Mouse (Mus musculus): Measurements from ENCODE around the gene Tesmin. TPM values are rescaled to one million over a fixed set of nuclear protein-coding genes. Genes with fewer than 3 reads are reported as not detected.

Tesmin gene
- total RNA-seq, 2 experiments from 2014 or later: 1.1 to 1.7 TPM

GRCm38 (mm10) chr19:3436840-3437239 lies 48.2 kb downstream of the Tesmin start:
- ATAC-seq (replicated peaks; ENCODE audit: poor library complexity): peak; percentile 83

GRCm38 (mm10) chr19:3437980-3438379 lies 49.3 kb downstream of the Tesmin start:
- no peak for ATAC-seq (replicated peaks; ENCODE audit: poor library complexity)

GRCm38 (mm10) chr19:3440667-3441066 lies 52.0 kb downstream of the Tesmin start:
- no peak for ATAC-seq (replicated peaks; ENCODE audit: poor library complexity)

GRCm38 (mm10) chr19:3441092-3441491 lies 52.4 kb downstream of the Tesmin start:
- no peak; the same call in 1 of the 2 replicates for ATAC-seq (replicated peaks; ENCODE audit: poor library complexity)

GRCm38 (mm10) chr19:3447348-3447747 lies 58.7 kb downstream of the Tesmin start:
- no peak for ATAC-seq (replicated peaks; ENCODE audit: poor library complexity)

GRCm38 (mm10) chr19:3449248-3449647 lies 60.6 kb downstream of the Tesmin start:
- ATAC-seq (replicated peaks; ENCODE audit: poor library complexity): no peak

GRCm38 (mm10) chr19:3450714-3451113 lies 62.1 kb downstream of the Tesmin start:
- no peak for ATAC-seq (replicated peaks; ENCODE audit: poor library complexity)

- peak; percentile 79 for ATAC-seq (replicated peaks; ENCODE audit: poor library complexity)
Measured at GRCm38 (mm10) chr19:3451170-3451569, 62.5 kb downstream of the Tesmin start.

- ATAC-seq (replicated peaks; ENCODE audit: poor library complexity): peak; percentile 47
Measured at GRCm38 (mm10) chr19:3451649-3452048, 63.0 kb downstream of the Tesmin start.

Other genes starting within 250 kb of the Tesmin start
- gene Mrpl21, start 106.0 kb upstream of the Tesmin start, total RNA-seq (2015): 106 and 119 TPM in 2 replicates
- 88.8 and 102 TPM in 2 replicates for gene Mrpl21, start 106.0 kb upstream of the Tesmin start, total RNA-seq (2017)
- gene Ighmbp2, start 105.8 kb upstream of the Tesmin start, total RNA-seq (2015): 2.6 and 3.0 TPM in 2 replicates
- 7.2 and 8.1 TPM in 2 replicates for gene Ighmbp2, start 105.8 kb upstream of the Tesmin start, total RNA-seq (2017)
- 39.8 and 45.7 TPM in 2 replicates for gene Cpt1a, start 66.5 kb upstream of the Tesmin start, total RNA-seq (2015)
- 30.7 and 34.1 TPM in 2 replicates for gene Cpt1a, start 66.5 kb upstream of the Tesmin start, total RNA-seq (2017)
- gene Gal, start 25.7 kb downstream of the Tesmin start, total RNA-seq (2015): 0.22 TPM in 1 of 2 replicates, not detected in the other
- not detected in 2 replicates for gene Gal, start 25.7 kb downstream of the Tesmin start, total RNA-seq (2017)
- gene Ppp6r3, start 186.9 kb downstream of the Tesmin start, total RNA-seq (2015): 87.2 and 88.0 TPM in 2 replicates
- 82.1 and 93.0 TPM in 2 replicates for gene Ppp6r3, start 186.9 kb downstream of the Tesmin start, total RNA-seq (2017)